Mouse (Mus musculus) MEL (cell line): Measurements from ENCODE around the gene Rnase12.

Experiments
- CTCF ChIP-seq, 3 experiments: IDR thresholded peaks in 2 of 3; conservative IDR thresholded peaks in 1 of 3; 2 replicates each; pipeline ENCODE4 v1.5.1; 2011 to 2012; ENCODE audit warnings: low read length in 3 of 3, low read depth in 2 of 3, mild to moderate bottlenecking in 2 of 3, improper control_type of control experiment in 1 of 3, inconsistent platforms in 1 of 3, mixed read lengths in 1 of 3, moderate library complexity in 1 of 3; ENCODE audit not compliant: control insufficient read depth in 1 of 3, insufficient read depth in 1 of 3, poor library complexity in 1 of 3, severe bottlenecking in 1 of 3
- KAT2A ChIP-seq: conservative IDR thresholded peaks from 2 replicates; pipeline ENCODE4 v1.6.1; 2012; ENCODE audit warnings: low read depth, low read length, improper control_type of control experiment, inconsistent platforms
- MAX ChIP-seq: IDR thresholded peaks from 2 replicates; pipeline ENCODE4 v1.6.1; 2011; ENCODE audit warnings: low read length, improper control_type of control experiment
- POLR2A ChIP-seq, 2 experiments: IDR thresholded peaks; 2 replicates each; pipeline ENCODE4 v1.6.1; 2011 to 2012; ENCODE audit warnings: low read length in 2 of 2, mild to moderate bottlenecking in 2 of 2, control low read depth in 1 of 2, improper control_type of control experiment in 1 of 2, low read depth in 1 of 2, moderate library complexity in 1 of 2; ENCODE audit not compliant: control insufficient read depth in 1 of 2, insufficient read depth in 1 of 2, poor library complexity in 1 of 2
- RAD21 ChIP-seq: IDR thresholded peaks from 2 replicates; pipeline ENCODE4 v1.6.1; 2011; ENCODE audit warnings: mild to moderate bottlenecking, low read depth, low read length, improper control_type of control experiment
- TAL1 ChIP-seq: IDR thresholded peaks from 2 replicates; pipeline ENCODE4 v1.6.1; 2012; ENCODE audit warnings: mild to moderate bottlenecking, inconsistent platforms, low read length, moderate library complexity, mixed read lengths
- ZKSCAN1 ChIP-seq: IDR thresholded peaks from 2 replicates; pipeline ENCODE4 v1.6.1; 2012; ENCODE audit warnings: low read depth, mild to moderate bottlenecking, inconsistent platforms, low read length, improper control_type of control experiment, moderate library complexity

DNA sequence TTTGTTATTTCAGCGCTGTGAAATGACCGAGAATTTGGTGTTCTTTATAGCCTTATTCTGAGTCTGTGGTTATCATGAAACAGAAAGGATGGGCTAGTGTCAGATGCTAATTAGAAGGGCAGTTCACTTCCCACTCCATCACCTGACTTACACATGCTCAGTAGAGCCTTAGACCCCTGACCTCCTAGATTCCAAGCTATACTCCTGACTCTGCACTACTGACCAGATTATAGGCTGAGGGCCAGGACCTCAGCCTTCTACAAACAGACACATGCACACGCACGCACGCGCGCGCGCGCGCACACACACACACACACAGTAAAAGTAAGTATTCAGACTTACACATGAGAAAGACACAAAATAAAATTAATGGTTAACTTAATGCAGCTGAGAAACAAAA, 41.5 kb upstream of the Rnase12 start:
- TF ChIP-seq POLR2A (IDR thresholded peaks at IDR 0.05; ENCODE audit: control insufficient read depth in 1 of 2, insufficient read depth in 1 of 2, low read depth in 1 of 2, low read length in 2 of 2, poor library complexity in 1 of 2), result no peak
- no peak for TF ChIP-seq ZKSCAN1
- TF ChIP-seq TAL1, result no peak
- TF ChIP-seq KAT2A, result no peak
- TF ChIP-seq CTCF (IDR thresholded peaks at IDR 0.05 in 2 of 3, conservative IDR thresholded peaks at IDR 0.05 in 1 of 3; ENCODE audit: control insufficient read depth in 1 of 3, insufficient read depth in 1 of 3, low read depth in 2 of 3, low read length in 3 of 3, poor library complexity in 1 of 3, severe bottlenecking in 1 of 3), result no peak
- no peak for TF ChIP-seq RAD21
- TF ChIP-seq MAX, result no peak
